Mouse (Mus musculus) adrenal gland, postnatal 25 days (tissue): ENCODE results near the gene Sipa1l1. TPM values are rescaled to one million over a fixed set of nuclear protein-coding genes. Genes with fewer than 3 reads are reported as not detected.

ENCODE experiments used
- DNase-seq: peaks from one replicate; pipeline ENCODE4 v3.0.0; 2021; ENCODE audit warnings: mixed read lengths
- total RNA-seq: library from RNA; stranded (reverse); gene quantifications from 2 replicates; pipeline ENCODE4 v1.2.3, GENCODE M21; 2021

Sipa1l1 gene
- total RNA-seq, 1 experiment from 2014 or later: 30.1 TPM

DNA sequence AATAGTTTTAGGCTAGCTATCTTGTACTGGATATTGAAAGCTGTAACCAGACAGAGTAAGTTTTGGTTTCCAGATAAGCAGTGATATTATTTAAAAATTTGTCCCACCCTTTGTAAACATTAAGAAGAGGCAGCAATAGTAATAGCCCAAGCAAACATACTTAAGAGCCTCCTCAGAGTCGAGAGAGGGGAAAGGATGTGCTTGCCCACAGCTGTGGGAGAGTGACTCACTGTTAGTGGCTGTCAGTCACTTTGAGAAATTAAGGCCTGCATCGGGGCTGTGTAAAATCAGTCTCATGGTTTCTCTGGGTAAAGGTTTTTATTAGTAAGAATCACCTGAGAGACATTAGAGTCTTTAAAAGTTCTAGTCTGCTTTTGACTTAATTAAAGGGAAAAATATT lies 40.6 kb downstream of the Sipa1l1 start:
- DNase-seq: no peak

DNA sequence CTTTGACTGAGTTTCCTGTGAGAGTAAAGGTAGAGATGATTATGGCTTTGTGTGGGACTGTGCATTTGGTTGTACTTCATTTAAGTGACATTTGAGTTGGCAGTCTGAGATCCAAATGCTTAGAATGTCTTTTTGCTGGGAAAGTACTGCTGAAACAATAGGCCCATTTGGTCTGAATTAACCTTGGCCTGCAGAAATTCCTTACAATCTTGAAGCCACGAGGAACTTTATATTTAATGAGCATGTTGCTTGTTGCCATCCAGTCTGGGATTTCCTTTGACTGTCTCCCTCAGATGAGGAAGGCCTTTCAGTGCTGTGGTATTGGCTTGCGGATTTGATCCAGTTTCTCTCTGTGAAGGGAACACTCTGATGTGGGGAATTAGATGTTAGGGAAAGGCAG lies 43.9 kb downstream of the Sipa1l1 start:
- DNase-seq: no peak

DNA sequence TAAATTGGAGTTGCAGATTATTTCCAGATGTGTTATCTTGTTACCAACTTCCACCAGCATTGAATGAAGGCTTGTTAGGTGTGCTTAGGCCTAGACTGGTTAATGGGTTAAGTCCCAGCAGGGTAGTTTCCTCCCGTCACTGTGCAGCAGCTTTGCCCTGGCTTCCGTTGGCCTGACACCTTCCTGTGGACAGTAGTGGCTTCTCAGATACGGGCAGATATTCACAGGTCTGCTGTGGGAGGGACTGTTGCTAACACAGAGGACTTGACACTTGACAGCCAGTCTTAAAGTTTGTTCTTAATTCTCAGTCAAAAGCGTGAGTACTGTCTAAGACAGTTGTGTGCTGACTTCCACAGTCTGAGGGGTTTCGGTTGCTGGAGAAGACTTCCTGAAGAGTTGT lies 45.8 kb downstream of the Sipa1l1 start:
- DNase-seq: no peak

DNA sequence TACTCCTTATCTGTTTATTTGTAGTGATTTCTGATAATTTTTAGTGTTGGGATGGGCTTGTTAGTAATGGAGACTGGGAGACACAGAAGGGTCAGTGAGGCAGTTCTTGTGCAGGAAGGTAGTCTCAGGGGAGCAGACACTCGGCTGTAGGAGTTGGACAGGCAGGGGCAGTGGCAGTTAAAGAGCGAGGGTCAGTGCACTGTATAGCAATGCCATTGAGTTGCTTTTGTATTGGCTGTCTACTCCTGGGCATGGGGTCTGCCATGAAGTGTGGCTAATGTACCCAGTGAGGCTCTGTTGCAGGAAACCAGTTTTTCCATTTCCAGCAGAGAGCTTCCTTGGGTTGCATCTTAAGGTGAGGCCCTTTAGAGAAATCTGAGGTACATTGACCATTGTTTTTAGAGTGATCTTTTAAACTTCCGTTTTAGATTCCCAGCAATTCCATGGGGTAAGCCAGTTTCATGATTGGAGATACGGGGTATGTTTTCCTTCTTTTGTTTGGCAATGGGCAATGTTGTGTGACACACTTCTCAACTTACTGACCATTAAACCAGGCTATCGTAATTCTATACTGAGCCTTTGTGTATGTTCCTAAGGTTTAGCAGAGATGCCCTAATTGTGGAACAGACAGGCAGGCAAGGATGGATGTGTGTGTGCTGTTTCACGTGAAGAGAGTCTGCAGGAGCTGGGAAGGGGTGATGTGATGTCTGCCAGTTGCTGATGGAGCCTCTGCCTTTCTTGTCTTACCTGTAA lies 47.9 kb downstream of the Sipa1l1 start:
- DNase-seq: no peak

DNA sequence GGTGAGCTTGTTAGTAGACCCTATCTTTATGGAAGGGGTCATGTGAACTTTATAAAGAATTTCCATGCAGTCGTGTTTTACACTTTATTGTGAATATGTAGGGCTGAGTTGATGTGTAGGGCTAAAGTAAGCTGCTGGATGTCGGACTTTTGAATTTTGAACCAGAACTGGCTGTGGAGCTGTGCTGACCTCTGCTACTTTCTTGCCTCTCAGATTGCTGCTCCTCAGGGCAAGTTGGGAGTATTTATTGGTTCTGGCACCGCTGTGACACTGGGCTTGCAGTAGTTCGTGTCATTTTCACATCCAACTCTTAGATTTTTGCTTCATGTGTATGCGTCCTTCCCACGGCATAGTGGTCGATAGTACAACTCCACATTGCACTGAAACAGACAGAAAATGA lies 49.1 kb downstream of the Sipa1l1 start:
- no peak for DNase-seq

DNA sequence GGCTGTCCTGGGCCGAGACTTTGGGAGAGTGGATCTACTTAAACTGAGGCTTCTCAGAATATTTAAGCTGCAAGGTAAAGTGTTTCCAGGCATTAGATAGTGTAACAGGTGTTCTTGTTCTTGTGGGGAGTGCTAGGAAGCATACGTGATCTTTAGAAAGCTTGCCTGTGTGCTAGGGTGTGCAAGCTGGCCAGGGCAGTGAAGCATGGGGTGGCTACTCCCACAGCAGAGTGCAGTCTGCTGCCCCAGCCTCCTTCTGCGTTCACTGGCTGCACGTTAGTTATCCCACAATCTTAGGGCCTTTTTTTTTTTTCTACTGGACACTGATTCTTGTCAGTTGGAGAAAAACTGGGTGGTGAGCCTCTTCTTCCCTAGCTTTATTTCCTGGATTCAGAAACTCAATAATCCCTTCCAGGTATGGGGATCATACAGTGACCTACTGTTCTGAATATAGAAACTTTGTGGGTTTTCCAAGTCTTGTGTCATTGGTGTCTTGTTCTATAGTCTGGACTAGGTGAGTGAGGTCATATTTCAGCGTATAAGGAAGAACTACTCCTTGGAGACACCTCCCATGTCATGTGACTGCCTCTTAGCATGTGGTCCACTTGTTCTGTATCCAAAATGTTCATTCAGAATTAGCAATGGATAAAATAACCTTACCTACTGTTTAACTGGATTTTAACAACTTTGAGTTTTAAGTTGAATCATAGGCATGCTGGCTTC lies 51.4 kb downstream of the Sipa1l1 start:
- no peak for DNase-seq

DNA sequence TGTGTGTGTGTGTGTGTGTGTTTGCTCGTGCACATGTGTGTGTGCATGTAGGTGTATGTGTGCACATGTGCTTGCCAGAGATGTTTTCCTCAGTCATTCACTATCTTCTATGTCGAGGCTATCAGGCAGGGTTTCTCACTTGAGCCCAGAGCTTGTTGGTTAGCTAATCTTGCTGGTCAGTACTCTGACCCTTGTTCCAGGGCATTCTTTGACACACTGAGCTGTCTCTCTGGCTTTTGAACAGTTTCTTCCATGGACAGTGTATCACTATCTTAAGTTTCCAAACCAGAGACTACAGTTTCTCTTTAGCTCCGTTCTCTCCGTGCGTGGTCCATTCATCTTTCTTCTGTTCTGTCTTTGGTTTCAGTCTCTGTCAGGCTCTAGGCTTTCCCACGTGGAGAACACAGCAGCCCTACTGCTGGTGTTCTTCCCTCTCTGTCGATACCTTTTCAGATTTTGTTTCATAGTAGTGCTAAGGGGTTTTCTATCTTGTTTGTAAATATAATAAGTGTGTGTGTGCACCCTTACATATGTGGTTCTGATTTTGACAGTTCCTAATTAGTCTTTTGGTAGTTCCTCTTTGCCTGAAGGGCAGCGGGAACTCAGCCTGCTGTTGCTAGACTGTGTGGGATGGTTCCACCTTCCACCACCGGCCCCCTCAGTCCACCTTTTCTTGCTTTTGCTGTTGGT lies 54.2 kb downstream of the Sipa1l1 start:
- no peak for DNase-seq

DNA sequence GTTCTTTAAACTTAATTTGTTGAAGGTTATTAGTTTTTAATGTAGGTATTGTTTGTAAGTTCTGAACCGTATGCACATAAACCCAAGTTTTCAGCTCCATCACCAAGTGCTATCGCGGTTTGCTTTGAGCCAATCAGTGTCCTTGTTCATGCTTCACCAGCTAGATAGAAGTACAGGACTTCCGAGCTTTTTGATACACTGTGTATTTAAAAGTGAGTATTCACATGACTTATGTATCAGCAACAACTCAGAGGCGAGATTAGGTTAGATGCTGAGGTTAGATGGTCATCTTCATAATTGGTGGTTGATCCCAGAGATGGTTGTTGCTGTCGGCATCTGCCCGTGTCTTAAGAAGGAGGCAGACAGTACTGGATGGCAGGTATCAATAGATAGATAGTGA lies 55.7 kb downstream of the Sipa1l1 start:
- no peak for DNase-seq

DNA sequence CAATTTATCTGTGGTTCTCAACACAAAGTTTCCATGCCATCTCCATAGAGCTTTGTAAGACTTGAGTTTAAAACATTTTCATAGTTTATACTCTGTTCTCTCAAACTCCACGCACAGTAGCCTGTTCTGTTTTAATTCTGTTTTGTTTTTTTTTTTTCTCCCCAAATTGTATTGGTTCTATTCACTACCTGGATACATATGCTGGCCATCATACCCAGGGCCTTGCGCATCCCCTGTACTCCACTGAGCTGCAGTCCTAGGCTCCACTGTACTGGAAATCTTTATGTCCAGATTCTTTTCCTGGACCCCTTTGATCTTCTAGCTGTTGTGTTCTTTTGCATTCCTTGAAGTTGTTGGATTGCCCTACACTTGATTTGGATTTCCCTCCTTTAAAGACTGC lies 56.2 kb downstream of the Sipa1l1 start:
- DNase-seq: no peak

DNA sequence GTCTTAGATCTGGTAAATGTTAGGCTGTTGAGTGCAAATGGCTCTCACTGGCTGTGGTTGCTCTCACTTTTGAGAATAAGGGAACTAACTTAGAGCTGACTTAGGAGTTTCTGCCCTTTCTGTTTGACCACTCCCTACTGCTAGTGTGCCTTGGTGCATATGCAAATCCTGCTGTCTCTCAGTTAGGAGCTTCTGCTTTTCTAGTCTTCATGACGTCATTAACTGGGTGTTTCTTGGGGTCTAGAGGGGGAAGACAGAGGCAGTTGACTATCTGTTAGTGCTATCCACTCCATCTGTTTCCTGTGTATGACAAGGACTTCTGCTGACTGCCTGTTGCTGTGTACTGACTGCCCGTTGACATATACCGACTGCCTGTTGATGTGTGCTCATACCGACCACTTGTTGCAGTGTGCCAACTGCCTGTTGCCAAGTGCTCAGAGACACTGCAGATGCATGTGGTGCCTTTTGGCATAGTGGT lies 56.7 kb downstream of the Sipa1l1 start:
- no peak for DNase-seq

DNA sequence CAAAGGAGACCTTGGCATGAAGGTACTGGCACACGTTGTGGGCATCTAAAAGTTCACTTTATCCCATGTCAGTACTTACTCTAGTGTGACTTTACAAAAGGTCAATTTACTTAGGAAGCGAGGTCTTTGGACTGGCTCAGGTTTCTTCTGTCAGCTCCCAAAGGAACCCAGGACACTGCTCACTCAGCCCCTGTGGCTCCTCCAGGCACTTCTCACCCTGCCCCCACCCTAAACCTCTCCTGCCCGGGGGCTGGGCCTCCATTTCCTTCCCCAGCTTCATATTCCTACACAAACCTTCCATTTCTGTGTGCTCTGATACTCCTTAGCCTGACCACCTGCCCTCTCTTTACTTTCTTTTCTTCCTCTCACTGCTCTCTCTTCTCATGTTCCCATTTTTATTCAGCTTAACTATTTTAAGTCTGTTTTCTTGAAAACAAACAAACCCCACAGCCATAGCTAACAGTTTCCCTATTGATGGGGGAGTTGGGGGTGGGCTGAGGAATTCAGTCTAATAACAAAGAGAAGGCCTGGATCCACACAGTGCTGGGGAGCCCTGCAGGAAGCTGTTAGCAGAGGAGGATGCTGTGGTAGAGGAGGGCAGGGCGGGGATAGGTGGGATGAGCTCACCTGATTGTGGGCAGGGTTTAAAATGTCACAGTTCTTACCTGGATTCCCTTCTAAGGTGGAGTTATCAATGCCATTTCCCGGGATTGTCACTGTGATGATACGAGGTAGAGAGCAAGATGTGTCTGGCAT lies 57.4 kb downstream of the Sipa1l1 start:
- no peak for DNase-seq

DNA sequence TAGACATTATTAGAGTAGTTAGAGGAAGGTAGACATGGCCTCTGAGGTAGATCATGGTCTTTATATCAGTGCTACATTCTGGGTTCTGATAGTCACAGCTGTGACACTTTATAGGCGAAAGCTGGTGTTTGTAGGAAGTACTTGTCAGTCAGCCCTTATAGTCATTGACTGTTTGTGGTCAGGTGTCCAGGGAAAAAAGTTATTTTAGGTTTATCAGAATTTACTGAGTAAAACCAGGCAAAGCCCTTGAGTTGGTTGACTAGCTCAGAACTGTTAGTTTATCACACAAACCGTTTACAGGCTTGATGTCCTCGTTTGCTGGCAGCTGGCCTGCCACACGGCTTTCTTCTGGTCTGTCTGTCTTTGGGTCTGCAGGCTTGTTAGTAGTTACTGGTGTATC lies 61.0 kb downstream of the Sipa1l1 start:
- no peak for DNase-seq

DNA sequence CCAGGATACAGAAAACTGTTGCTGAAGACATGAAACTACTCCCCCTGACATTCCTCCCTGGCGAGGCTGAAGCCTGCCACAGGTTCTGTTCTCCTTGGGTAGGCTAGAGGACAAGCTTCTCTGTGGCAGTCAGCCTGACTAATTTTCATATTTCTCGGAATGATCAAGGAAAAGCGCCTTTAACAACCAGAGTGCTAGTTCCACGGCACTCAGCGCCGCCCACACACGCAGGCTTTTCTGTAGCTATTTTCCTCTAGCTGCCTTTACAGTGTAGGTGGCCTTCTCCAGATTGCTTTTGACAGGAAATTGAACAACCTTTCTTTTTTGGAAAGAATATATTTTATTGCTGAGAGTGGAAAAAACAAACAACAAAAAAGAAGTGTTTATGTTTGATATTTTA lies 62.1 kb downstream of the Sipa1l1 start:
- no peak for DNase-seq

DNA sequence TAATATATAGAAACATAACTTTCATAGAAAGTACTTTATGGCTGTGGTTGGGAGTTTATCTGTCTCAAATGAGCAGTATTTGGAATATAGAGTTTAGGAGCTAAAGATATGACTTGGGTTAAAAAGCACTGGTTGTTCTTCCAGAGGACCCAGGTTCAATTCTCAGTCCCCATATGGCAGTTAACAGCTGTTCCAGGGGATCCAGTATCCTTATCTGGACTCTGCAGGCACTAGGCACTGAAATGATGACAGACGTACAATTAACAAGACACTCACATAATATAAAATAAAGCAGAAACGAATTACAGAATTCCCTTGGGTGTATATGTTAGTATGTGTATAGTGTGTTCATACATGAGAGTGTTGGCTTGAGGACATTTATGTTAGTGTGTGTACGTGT lies 64.1 kb downstream of the Sipa1l1 start:
- no peak for DNase-seq

DNA sequence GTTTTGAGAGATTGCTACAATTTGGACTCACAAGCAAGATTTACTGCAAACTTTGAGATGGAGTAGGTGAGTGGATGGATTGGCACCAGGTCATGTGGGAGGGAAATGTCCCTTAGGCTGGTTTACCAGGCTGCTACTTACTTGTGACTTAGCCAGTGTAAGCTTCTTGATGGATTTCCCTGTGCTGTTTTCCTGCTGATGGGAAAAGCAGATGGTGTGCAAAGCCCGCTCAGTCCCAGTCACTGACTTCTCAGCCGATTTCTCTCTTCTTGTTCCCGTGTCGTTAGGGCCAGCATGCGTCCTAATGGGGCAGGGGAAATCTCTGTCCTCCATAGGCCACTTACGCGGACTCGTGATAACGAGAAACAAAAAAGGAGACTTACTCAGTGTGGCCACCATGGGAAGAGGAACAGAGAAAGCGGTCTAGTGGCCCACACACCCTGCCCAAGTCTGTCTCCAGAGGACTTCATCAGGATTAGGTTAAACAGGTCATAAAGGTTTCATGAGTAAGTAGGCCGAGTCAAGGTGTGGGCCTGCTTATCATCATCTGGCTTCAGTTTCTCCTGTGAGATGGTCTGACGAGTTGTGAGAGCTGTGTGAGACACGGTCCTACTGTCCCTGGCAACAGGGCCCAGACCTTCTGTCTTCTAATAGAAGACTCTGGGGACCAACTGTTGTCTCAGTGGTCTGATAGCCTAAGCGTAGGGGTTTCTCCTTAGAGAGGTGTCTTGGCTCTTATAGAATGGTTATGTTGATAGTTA lies 65.5 kb downstream of the Sipa1l1 start:
- DNase-seq: no peak

DNA sequence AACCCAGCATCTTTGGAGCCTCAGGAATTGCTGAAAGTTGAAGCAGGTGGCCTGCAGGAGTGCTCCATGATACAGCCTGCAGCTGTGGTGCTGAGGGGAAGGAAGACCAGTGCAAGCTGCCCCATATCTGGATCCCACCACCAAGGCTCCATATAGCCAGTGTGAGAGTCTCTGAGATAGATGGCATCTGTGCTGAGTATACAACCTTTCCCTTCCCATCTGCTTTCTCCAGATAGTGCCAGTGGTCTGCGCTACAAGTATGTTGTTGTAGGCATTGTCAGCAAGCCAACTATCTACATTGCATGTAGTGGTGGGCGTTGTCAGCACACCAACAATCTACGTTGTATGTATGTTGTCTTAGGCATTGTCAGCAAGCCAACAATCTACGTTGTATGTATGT lies 68.0 kb downstream of the Sipa1l1 start:
- no peak for DNase-seq

DNA sequence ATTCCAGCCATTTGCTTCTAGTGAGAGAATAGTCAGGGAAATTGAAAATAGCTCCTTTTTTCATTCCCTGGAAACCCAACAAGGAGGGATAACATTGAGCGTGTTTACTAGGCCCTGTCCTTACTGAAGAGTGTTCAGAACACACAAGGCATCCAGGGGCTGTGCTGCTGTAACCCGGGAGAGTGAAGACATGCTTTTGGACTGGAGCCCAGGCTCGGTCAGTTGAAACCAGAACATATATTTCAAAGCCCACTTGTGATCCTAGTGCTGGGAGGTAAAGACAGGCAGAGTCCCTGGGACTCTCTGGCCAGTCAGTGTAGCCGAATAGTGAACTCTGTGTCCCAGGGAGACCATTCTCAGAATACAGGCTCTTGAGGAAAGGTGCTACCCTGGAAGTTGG lies 68.8 kb downstream of the Sipa1l1 start:
- no peak for DNase-seq

DNA sequence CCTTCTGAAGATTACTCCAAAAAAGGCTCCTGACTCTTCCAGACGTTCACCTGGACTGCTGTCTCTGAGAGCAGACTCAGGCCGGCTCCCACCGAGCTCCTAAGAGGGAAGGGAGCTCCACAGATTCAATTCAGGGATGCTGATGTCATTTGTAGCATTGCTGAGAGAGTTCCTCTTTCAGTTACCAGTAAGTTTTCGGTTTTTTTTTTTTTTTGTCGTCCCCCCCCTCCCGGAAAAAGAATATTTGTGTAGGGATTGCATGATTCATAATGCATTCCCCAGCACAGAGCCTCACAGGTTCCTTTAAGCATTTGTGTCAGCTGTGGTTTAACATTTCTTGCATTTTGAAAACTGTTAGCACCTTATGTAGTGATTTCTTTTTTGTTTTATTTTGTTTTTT lies 71.6 kb downstream of the Sipa1l1 start:
- DNase-seq: no peak

DNA sequence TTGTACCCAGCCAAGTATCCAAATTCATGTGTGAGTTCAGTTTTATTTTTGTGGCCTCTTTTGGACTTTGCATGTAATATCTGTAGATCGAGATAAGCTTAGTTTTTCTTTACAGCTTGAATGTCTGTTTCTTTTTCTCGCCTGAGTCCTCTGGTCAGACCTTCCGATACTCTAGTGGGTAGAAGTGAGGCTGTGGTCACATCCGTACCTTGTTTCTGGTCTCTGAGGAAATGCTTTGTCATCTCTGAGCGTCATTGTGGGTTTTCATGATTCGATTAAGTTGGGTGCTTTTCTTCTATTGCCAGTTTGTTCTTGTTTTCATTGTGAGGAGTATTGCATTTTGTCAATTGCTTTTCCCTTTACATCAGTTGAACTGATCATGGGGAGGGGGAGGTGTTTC lies 76.1 kb downstream of the Sipa1l1 start:
- DNase-seq: no peak

DNA sequence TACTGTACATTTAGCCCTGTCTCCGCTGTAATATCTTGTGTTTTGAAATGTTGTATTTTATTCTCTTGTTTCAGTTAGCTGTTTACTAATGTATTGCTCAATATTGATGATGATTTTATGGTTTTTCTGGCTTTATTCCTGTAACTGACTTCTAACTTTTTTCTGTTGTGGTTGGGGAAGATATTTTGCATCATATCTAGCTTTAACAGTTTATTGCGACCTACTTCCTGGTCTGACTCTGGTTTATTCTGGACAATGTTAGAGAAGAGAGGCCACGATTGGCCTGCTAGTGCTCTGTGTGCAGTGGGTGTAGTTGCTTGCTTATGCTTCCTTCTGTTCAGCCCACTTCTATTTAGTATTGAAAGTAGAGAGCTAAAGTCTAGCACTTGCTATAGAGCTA lies 77.3 kb downstream of the Sipa1l1 start:
- DNase-seq: no peak

DNA sequence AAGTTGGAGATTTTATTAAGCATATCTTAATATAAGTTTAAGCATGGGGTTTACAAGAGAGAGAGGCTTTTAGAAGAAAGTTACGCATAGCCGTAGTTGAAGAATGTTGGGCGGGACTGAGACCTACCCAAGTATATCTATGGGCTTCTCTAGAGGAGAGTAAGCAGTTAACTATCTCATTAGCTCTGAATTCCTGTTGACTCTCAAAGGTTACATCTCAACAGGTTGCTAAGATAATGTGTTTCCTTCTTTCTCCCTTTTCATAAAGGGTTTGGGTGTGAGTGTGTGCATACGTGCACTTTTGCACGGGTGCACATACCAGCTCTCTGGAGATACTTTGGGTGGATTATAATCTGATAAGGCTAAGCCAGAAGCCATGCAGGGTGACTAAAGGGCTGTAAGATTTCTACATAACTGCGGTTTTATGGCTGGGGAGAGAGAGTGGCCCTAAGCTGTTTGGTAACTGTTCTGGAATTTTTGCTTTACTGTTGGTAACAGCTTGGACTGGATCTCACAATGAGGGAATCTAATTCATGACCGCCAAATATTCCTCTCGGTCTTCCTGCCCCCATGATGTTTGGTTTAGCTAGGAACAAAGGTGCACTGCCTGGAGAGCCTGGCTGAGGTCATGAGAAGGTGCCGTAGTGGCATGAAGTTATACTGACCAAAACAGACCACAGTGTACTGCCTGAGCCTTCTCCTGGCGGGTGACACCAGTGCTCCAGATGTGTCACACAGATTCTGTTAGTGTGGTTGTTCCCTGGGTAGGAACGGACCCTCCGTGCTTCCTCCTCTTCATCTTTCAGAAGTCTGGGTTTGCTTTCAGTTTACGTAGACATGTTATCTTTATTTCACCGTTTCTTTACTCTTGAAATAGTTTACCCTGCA lies 78.5 kb downstream of the Sipa1l1 start:
- DNase-seq: no peak
